Mouse (Mus musculus) left cerebral cortex, adult 8-10 months (tissue): ENCODE results near the gene Krt84. TPM values are rescaled to one million over a fixed set of nuclear protein-coding genes. Genes with fewer than 3 reads are reported as not detected.
"Not testable (repeated sequence)": the region's sequence is repeated elsewhere in the genome, so short reads cannot be mapped to it uniquely, and the experiment has no call there.

ENCODE experiments used
- DNase-seq, 2 experiments: peaks; one replicate each; pipeline ENCODE4 v3.0.0; 2022; ENCODE audit warnings: low spot score in 2 of 2
- total RNA-seq, 4 experiments: library from RNA; stranded (reverse); gene quantifications; 2 replicates each; pipeline ENCODE4 v1.2.4; 2022

Gene Krt84
- not detected for total RNA-seq

DNA sequence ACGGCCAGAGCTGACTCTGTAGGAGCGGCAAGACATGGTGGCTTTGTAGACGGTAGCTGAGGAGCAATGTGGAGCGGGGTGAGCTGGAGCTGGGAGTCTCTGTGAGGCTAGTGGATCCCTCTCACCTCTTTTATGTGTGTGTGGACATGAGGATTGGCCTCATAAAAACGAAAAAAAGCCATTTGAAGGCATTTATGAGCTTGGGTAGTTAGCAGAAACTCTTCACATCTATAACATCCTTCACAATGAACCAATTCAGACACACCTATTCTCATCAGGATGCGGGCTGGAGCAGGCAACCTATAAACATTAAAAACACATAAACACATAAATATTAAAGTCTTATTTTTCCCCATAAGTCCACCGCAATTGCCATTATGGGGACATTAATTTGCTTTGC lies at the start of gene Krt84:
Krt84 (minus strand) TSS at position 101 of the 400 bp plus-strand sequence.
- DNase-seq, result no peak

DNA sequence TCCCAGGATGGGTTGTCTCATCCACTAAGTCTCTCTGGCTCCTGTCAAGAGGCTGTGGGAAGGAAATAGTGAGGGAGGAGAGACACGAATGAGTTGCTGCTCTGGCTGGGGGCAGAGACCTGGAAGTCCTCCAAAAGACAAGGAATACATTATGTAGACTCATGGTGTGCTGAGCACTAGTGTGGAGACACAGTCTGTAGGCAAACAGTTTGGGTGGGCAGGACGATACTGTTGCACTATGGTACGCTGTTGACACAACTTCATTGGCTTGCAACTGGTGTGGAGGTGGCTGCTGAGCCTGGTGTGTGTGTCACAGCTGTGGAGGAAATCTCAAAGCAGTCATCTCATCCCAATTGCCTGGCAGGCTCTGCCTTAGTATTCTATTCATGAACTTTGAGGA lies 49.1 kb upstream of the Krt84 start:
- peak in 1 of 2 experiments; percentile 30 for DNase-seq

DNA sequence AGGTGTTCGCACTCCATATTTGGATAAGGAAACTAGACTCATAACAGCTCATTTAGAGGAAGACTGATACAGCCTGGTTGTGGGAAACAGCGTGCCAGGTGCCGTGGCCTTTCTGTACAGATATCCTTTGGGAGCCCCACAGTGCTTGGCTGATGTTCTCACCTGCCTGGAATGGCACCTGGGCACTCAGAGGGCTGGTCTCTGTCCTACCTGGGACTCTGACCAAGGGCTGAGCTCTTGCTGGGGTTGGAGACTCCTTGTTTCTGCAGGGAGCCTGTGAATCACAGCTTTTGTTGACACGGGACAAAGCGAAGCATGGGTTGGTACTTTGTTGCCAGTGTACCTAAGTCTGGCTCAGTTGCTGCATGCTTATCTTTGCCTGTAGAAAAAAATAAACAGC lies 42.9 kb upstream of the Krt84 start:
- DNase-seq, result no peak

DNA sequence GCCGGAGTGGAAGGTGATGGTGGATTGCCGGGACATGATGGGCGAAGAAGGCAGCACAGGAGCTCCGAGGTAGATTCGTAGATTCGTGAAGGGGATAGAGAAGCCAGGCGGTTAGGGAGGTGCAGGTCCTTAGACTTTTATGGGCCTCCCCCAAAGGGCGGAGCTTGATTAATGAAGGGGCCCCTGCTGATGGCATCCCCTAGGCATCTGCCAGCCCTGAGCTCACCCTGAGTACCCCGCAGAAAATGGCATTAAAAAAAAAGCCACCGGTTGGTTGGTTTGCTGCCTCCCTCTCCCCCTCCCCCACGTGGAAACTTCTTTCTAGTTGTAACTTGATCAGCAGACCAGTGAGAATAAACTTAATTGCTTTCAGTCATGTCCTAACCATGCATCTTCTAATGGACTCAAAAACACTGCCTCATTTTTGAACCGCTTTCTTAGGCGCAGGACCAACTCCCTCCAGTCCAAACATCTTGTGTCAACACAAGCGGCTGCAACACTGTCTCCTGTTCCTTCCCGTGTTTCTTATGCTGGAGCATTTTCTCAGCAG lies 41.3 kb upstream of the Krt84 start, which contains the start of gene Krt75:
Krt75 (minus strand) TSS at position 109 of the 550 bp plus-strand sequence.
- no peak for DNase-seq

DNA sequence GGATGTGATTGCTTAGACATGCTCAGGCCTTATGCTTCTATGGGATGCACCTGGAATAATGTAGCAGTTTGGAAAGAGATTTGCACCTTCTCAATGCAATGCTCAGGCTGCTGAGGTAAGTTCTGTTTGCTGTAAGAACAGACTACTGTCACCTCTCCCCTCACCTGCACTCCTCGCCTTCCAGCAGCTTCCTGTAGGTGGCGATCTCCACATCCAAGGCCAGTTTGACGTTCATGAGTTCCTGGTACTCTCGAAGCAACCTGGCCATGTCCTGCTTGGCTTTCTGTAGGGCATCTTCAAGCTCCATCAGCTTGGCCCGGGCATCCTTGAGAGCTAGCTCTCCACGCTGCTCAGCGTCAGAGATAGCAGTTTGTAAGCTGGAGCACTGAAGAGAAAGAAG lies 35.2 kb upstream of the Krt84 start:
- no peak for DNase-seq

DNA sequence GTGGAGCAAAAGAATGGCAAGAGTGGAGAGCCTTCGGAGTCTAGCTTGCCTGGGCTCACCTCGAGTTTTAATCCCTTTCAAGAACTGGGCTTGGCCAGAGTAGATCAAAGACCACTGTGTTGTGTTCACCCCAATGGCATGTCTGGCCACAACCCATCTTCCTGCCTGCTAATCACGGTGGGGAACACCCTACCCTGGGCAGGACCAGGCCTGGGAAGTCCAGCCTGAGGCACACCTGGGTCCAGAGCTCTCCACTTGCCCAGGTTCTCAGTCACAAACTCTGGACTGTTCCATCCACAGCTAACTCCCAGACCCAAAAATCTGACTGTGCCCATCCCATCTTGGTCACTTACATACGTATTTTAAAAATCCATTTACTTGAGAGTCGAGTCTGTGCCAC lies 30.2 kb upstream of the Krt84 start, which contains the start of gene Krt90:
Krt90 (minus strand) TSS at position 101 of the 400 bp plus-strand sequence.
- DNase-seq, result no peak

DNA sequence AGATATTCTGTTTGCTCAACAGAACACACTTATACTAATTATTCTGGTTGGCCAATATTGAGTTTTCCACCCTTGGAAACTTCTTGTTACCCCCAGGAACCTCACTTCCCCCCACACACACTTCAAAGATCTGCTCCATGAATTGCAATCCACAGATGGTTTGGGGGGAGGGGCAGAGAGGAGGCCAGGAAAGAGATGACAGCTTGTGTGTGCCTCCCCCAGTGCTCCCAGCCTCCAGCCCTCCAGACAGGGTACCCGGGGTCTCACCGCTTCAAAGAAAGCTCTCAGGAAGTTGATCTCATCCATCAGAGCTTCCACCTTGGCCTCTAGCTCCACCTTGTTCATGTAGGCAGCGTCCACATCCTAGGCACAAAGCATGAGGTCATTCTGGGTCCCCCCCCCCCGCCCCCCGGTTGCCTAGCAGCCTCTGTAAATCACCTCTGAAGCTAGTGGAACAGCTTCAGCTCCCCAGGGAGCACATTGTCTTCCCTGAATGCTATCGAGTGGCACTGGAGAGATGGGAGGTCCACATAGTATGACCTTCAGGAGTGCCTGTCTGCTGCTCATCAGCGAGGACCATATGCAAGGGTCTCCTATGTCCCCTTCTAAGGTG lies 25.5 kb upstream of the Krt84 start:
- no peak for DNase-seq

DNA sequence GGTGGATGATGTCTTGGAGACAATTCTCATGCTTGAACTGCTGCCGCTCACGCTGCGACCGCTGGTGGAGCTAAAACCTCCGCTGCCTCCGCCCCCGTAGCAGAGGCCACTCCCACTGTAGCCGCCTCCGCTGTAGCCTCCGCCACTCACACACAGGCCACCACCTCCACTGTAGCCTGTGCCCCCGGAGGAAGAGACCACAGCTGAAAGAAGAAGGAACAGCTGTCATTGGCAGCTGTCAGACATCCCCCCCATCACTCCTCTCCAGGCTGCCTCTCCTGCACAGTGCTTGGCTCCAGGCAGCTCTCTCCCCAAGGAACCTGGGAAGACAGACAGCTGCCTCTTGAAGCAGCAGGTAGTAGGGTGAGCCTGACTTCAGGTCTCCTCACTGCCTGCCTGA lies 20.5 kb upstream of the Krt84 start:
- DNase-seq, result no peak

DNA sequence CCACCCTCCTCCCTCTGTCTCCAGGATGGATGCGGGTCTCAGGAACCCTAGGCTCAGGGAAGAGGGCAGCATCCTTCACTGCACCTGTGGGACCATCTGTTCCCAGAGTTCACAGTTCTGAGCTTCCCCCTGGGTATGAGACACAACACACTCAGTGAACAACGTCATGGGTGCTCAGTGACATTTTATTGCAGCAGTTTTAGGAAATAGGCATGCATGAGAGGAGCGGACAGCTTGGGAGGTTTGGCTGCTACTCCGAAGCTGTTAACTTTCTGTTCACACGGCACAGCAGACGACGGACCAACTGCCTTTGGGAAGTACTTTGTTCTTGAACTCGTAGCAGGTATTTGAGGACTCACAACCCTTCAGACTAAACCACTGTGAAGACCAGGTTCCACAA lies 19.6 kb upstream of the Krt84 start:
- DNase-seq, result peak in 1 of 2 experiments; percentile 12

DNA sequence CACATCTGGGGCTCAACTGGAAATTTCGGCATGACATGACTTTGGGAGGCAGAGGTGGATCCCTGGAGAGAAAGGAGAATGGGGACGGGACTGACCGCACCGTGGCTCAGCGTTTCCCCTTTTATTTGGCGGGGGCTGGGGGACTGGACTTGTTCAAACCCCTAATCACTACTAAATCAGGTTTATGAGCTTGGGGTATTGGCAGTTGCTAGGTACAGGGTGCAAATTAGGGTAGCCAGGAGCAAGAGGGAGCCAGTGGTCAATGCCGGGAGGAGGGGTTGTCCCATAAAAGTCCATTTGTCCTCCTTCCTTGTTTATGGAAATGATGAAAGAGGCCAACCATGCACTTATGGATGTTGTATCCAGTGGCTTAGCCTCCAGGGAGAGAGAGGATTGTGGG lies 17.9 kb upstream of the Krt84 start, which contains the start of gene Krt82:
Krt82 (minus strand) TSS at position 101 of the 400 bp plus-strand sequence.
- no peak for DNase-seq

DNA sequence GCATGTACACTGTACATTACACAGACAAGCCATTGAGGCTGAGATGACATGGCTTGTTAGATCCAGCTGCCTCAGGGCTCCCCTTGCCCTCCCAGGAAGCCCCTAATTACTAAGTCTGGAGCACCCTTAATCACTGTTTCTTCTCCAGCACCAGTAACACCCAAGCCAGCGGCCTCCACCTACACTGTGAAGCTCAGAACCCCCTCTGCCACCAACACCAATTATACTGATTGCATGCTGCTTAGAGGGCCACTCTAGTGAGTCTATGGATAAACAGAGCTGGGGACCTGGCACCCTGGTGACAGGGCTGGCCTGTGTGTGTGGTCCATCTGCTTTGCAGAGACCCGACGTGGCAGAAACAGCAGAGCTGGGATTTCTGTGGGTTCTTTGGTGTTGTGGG lies 11.9 kb upstream of the Krt84 start:
- DNase-seq, result no peak

DNA sequence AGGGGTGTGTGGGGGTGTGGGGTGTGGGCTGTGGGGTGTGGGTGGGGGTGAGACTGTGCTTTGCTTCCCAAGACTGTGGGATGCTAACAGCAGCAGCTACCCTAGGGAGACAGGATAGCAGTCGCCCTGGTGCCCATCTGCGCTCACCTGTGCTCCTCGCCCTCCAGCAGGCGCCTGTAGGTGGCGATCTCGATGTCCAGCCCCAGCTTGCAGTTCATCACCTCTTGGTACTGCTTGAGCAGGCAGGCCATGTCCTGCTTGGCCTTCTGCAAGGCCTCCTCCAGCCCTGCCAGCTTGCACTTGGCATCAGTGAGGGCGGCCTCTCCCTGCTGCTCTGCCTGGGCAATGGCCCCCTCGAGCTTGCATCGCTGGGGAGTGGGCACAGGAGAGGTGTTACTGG lies 9.9 kb upstream of the Krt84 start:
- no peak for DNase-seq

DNA sequence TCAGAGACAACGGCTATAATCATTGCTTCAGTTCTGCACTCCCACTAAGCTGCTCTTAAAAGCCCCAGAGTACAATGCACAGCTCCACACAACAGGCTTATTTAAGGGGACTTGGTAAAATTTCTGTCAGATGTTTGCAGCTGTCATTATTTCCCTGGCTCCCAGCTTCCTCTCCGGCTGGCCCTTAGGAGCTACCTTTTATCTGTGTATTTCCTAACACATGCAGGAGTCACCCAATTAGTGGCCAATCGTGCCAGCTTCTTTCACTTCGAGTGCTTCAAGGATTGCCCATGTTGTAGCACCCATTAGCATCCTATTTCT lies 5.9 kb upstream of the Krt84 start:
- DNase-seq, result no peak

DNA sequence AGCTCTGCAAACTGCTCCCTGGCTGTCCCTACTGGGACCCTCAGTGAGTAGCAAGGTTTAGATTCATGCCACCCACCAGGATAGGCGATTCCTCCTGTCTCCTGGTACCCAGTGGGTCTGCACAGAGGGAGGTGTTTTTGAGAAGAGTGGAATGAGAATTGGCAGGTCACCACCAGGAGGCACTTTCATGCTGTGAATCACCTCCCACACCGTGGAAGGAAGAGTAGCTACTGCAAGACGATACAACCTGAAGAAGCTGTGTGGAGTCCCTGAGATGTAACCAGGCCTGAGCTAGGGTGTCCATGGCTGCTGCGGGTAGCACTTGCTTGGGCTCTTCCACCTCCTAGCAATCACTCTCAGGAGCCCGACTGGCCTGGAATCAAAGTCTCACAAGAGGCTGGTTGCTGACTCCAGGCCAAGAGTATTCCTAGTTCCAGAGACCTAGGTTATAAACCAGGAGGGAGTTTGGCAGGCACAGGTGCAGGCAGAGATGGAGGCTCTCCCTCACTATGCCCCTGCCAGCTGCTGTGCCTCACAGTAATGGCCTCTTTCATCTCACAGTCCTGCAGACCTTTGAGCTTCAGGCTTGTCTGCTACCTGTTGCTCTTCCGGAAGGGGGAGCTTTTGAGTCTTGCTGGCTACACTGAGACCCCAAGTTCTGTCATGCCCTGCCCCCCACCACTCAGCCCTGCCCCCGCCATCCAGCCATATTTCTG lies 5.4 kb upstream of the Krt84 start:
- no peak for DNase-seq

DNA sequence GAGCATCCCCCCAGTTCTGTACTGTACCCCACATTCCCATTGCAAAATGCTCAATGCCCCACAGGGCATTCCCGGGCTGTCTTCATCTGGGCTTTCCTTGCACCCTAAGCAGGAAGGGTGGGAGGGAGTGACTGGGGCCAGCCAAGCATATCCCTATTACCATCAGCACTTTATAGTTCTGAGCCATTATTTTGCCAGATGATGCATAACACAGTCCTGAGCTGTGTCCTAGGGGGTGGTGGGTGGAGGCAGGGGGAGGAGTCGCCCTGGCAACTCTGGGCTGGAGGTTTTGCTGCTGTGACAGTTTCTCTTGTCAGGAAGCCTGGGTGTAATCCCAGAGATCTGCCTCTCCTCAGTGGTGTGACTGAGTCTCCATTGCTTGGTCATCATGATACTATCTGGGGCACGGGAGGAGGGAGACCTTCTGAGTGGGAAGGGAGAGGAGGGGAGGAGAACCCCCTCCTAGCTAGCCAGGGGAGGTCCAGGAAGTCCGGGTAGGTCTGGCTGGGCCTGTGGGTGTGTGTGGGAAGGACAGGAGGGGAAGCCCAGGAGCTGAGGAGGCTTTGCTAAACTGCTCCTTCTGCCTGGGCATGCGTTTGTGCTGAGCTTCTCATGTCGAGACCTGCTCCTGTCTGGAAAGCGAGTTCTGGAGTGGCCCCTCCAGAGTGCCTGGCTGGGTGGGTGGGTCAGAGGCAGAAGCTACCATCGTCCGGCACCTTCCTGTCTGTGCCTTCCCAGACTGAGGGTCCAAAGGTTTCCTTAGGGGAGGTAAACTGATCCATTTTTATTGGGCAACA lies 3.6 kb upstream of the Krt84 start:
- DNase-seq, result no peak

DNA sequence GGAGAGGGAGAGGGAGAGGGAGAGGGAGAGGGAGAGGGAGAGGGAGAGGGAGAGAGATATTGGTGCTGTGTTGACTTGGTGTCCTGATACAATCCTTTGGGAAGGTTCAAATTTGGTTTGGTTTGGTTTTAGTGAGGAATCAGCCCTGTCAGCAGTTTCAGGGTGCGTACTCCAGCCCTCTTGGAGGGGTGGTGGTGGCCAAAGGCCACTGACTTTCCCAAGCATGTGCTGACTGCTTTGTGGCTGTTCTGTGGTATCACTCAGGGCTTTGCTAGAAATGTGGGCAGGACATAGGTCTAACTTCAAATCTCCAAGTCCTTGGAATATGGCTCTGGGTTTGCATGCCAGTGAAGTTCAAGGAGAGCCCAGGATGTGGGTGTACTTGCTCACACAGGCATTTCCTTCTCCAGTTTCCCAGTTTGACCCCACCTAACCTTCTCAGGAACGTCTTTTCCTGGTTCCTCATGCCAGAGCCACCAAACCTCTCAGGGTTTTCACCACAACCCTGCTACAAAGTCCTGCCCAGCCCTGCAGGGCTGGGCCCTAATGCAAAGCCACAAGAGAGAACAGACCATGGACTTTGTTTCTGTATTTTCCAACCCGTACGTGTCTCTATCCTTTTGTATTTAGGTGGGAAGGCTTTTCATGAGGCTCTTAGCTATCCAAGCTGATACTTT lies 9.9 kb downstream of the Krt84 start:
- DNase-seq, result no peak

DNA sequence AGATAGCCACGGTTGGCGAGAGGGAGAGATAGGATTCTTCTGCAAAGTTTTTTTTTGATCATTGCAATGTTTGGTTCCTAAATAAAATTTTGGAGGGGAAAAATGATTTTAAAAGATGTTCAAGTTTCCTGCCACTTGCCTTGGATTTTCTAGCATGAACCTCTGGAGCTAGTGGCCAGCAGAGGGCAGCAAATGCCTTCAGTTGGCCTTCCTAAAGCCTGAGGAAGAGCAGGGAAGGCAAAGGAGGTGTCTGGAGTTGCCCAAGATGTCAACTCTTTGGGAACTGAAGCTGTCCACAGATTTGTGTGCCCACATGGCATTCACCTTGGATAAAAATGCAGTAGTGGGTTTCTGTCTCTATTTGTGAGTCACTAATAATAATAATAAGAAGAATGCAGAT lies 12.8 kb downstream of the Krt84 start:
- peak; percentile 40 to 71 for DNase-seq

DNA sequence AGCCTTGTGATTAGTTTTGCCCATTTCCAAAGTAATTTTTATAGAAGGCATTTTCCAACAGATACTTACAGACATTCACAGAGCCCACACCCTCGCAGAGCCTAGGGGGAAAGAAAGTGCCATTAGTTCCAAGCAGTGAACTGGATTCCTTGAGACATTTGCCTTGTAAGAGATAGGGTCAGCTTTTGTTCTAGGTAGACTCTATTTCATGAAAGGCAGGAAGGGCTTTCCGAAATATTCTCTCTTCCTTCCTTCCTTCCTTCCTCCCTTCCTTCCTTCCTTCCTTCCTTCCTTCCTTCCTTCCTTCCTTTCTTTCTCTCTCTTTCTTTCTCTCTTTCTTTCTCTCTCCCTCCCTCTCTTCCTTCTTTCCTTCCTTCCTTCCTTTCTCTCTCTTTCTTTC lies 15.5 kb downstream of the Krt84 start, which contains the start of gene Gm49425:
Gm49425 (minus strand) TSS at position 101 of the 400 bp plus-strand sequence.
- DNase-seq, result not testable (repeated sequence)

DNA sequence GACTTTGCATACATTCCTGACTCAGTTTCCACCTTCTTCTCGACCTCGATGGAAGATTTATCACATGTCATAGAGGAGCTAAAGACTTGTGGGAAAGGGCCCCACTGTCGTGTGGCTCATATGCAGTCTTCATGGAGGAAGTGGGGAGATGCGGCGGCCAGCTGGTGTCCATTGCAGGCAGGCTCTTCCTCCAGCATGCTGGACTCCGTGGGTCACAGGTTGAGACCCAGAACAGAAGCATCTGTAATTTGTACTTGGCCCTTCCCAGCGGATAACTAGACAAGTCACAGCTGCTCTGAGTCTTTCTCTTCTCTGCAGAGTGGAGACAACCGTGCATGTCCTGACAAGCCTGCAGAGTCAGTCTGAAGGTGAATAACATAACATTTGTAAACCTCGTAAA lies 24.4 kb downstream of the Krt84 start:
- DNase-seq, result no peak

DNA sequence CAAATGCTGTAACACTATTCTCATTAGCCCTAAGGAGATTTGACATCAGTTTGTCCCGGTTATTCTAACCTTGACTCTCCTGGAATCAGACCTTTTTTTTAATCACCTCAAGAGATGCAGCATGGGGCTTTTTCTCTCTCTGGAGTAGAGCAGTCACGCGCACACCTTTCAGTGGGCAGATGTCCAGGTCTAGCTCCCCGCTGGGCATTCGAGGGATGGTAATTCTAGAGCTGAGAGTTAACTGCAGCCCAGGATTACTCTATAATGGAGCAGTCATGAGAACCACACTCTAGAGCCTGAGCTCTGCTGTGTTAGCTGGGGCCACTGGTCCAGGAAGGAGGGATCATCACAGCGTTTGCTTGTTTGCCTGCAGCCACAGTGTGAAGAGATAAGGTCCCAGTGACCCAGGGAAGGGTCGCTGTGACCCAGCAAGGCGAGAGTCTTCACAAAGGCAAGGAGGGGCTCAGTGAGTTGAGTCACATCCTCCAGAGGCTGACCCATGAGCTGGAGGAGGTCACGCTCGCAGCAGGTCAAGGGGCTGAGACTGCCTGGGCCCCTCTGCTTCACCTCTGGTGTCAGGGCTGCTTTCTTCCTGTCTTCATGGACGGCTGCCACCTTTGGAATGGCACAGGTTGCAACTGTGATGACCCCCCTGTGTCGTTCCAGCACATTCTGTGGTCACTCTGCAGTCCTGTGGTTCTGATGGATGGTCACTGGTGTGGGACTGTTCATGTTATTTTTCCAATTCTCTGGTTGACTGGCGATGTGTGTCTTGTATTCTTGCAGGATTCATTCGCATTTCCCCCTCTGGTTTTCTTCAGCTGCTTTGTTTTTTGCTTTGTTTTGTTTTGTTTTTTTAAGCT lies 25.5 kb downstream of the Krt84 start:
- DNase-seq, result no peak
